Mouse (Mus musculus) heart, adult 10 weeks (tissue): ENCODE measurements around the gene Ggps1. TPM values are rescaled to one million over a fixed set of nuclear protein-coding genes. Genes with fewer than 3 reads are reported as not detected.

Experiments used
- polyA plus RNA-seq: library from polyadenylated mRNA; stranded (reverse); fragments of 350-450 nt; fragmentation: Illumina TruSeq; extraction: RNeasy Lipid Tissue Mini Kit (QIAGEN cat#74804); gene quantifications from one replicate; pipeline ENCODE4 v1.2.3, GENCODE M21; 2014; ENCODE audit warnings: low read depth, low replicate concordance

Gene Ggps1
- 27.7 TPM for polyA plus RNA-seq

DNA sequence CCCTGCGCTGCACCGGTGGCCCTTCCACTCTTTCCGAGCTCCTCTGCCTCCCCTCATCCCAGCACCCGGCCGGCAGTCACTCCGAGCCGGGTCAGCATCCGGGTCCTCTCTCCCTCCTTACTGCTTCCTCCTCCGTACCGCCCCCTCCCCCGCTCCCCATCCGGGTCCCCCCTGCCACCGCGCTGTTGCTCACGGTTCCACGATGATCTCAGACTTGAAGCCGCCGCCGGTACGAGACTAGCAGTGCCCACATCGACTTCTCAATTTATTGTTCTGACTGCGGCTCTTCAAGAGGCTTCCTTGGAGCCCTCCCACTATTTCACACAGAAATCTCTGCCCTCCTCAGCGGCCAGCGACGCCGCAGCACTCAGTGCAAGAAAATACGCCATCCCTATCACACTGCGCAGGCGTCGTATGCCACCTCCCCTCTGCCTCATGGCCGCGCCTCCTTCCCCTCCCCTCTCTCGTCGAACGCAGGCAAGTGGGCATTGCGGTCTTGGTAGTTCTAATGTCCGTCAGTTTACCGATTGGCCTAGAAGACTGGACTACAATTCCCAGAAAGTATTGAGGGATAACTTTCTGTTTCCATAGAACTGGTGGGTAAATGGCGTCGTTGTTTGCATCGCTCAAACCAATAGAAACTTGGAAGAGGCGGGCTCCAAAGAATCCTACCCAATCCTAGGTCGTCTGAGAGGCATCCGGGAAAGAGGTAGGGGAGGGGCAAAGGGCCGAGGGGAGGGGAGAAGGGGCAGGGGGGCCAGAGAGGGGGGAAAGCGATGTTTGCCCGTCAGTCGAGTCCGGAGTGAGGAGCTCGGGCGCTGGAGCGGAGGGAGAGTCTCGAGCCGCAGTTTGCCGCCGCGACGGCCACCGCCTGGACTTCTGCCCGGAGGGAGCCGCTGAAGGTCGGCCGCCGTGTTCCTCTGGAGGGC lies at the start of gene Ggps1, which contains the start of gene Arid4b:
Ggps1 (minus strand) TSS at position 476 of the 929 bp plus-strand sequence.
Arid4b (plus strand) TSS at position 220 of the 929 bp plus-strand sequence.

DNA sequence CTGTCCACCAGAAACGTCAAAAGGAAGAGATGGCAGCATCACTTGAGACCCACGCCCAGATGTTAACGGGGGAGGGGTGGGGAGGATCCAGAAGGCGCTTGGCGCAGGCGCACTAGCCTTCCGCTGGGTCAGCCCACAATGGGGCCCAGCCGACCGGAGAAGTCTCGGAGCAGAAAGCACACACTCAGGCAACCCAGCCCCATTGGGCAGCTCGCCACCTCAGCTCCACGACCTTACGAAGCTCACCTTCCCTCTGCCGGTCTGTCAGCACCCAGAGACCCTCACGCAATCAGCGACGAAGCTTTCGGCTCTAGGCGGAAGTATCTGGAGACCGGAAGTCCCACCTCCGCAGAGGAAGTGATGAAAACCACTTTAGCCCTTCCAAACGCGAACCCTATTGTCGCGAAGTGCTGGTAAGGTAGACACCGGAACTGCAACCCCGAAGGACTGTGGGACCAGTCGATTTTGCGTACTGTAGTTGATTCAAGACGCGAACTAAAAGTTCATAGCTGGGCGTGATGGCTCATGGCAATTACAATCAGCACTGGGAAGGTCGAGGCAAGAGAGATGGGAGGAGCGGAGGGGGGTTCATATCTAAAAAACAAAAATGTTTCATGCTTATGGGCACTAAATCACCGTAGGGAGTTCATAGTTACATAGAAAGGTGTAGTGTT lies 23.9 kb downstream of the Ggps1 start, which contains the start of gene Tbce:
Tbce (minus strand) TSS at position 347 of the 674 bp plus-strand sequence.

Other genes with a start within 250 kb of the Ggps1 start
- gene B3galnt2, start 109.0 kb downstream of the Ggps1 start, polyA plus RNA-seq = 30.6 TPM
- gene Tbce, start 23.9 kb downstream of the Ggps1 start, polyA plus RNA-seq = 46.7 TPM
- 14.1 TPM for gene Arid4b, start 256 bp downstream of the Ggps1 start, polyA plus RNA-seq